Mouse (Mus musculus): ENCODE measurements at regions not wholly inside any gene's neighbourhood (a gene's known extent, or its start where the extent isn't known, plus 50 kb on each side); places are given as distances from the start of the nearest gene placed in this dataset.

DNA sequence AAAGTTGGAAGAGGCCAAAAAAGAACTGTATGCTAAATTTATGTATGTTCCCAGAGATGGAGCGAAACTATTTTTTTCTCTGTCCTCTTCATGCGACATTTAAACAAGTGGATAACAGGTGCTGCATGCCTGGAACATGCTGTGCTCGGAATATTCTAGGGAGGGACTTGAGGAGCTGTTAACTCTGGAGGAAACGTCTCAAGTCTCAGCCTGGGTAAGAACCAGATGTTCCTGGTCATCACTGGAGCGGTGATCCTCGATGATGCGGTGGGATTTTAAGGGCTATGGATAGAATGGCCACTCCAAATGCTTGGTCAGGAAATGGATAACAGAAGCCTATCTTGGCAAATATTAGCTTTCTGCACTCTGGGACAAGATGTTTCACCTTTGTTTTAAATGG, 244.7 kb upstream of the Nrip1 start:
- Histone ChIP-seq H3K4me3 (ENCODE audit: insufficient read depth, low read depth, low read length) (no peak overlapping the region), H3K4me1 (ENCODE audit: control insufficient read depth, insufficient read depth, insufficient read length, low read length) (no peaks in the 10 kb centered on the region), H3K27ac (replicated peaks; ENCODE audit: low read depth, low read length) (no peak overlapping the region)

DNA sequence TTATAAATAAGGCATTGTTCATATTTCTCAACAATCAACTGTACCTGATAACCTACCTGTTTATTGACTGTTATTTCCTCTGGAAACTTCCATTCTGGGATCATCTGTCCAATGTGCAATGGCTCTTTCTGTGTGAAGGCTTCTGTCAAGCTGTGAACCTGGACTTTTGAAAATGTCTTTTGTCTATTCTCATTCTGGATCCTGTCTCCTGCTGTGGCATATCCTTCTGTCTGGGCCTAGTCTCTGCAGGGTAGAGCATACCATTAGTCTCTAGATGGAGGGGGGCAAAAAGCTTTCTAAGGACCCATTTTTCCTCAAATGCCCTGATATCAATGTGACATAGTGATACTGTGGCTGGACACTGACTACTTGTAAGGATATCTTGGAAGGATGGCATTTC, 237.4 kb upstream of the Nrip1 start:
- no peak overlapping the region for H3K4me3 ChIP-seq (ENCODE audit: insufficient read depth, low read depth, low read length)
- no peak overlapping the region for H3K27ac ChIP-seq (replicated peaks; ENCODE audit: low read depth, low read length)
- peaks cover 3% of the 10 kb centered on the region; the same call in 1 of the 2 replicates for H3K4me1 ChIP-seq (ENCODE audit: control insufficient read depth, insufficient read depth, insufficient read length, low read length)

DNA sequence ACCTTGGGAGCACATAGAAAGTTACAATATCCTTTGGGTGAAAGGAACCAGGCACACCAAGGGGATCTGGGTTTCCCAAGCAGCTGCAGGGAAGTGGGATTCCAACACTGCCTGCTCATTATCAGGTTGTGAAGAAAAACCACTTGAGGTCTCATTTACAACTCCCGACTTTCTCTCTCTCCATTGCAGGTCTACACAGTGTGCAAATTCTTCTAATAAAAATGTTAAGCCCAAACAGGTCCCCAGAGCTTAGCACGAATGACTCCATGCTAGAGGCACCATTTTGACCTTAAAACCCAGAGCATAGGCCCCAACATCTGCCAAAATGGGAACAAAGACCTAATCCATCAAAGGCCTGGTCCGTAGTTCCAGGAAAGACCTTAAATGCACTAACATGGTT, 231.3 kb upstream of the Nrip1 start:
- Histone ChIP-seq H3K4me3 (ENCODE audit: insufficient read depth, low read depth, low read length) (no peak overlapping the region), H3K4me1 (ENCODE audit: control insufficient read depth, insufficient read depth, insufficient read length, low read length) (peaks cover 3% of the 10 kb centered on the region; the same call in 1 of the 2 replicates), H3K27ac (replicated peaks; ENCODE audit: low read depth, low read length) (no peak overlapping the region)

DNA sequence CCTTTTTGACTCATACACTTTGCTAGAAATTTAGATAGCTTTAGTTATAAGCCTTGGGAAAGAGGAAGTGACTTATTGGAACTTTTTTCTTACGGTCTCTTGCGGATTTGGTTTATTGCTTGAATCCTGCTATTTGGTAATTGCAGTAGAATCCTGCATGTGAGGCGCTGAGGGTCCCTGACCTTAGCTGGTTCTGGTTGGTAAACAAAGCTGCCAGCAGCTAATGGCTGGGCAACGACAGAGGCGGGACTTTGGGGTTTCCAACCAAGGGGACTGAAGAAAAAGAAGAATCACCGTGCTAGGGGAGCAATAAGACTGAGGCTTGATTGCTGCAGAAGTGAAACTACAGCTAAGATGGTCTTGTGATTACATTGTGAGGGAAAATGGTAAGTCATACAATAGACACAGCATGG, 230.2 kb upstream of the Nrip1 start:
- no peak overlapping the region for H3K27ac ChIP-seq (replicated peaks; ENCODE audit: low read depth, low read length)
- no peak overlapping the region for H3K4me3 ChIP-seq (ENCODE audit: insufficient read depth, low read depth, low read length)
- no peaks in the 10 kb centered on the region for H3K4me1 ChIP-seq (ENCODE audit: control insufficient read depth, insufficient read depth, insufficient read length, low read length)

DNA sequence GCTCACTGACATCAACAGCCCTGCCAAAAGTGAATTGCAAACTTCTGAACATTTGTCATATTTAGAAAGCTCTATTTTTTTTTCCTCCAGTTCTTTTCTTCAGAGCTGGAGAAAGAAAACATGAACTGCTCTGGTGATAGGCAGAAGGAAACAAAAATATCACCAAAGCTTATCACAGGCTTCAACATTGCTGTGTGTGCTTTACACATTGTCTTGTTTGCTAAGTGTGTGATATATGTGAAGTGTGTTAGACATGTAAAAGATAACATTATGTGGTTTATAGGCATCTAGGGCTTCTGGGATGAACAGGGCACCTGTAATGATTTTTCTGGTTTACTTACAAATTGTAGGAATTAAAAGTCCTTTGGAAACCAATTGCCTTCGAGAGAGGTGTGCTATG, 229.8 kb upstream of the Nrip1 start:
- no peaks in the 10 kb centered on the region for H3K4me1 ChIP-seq (ENCODE audit: control insufficient read depth, insufficient read depth, insufficient read length, low read length)
- no peak overlapping the region for H3K4me3 ChIP-seq (ENCODE audit: insufficient read depth, low read depth, low read length)
- H3K27ac ChIP-seq (replicated peaks; ENCODE audit: low read depth, low read length), result no peak overlapping the region

DNA sequence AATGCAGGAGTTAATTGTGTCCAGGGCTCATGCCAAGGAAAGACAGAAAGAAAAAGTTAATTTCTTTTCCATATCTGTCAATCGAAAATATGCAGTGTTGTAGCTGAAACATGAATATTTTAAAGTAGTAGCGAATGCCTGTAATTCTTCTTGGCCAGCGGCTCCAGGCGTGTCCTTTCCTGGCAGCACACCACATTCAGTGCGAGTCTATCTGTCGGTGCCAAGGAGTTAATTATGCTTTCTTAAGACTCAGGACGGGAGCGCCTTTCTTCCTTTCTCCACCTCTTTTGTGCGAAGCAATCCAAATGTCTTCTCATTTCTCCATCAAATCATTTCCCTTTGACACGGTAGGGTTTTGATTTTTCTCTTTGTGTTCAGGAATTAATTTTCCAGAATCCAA, 226.5 kb upstream of the Nrip1 start:
- no peak overlapping the region for H3K4me3 ChIP-seq (ENCODE audit: insufficient read depth, low read depth, low read length)
- no peak overlapping the region for H3K27ac ChIP-seq (replicated peaks; ENCODE audit: low read depth, low read length)
- H3K4me1 ChIP-seq (ENCODE audit: control insufficient read depth, insufficient read depth, insufficient read length, low read length), result no peaks in the 10 kb centered on the region

DNA sequence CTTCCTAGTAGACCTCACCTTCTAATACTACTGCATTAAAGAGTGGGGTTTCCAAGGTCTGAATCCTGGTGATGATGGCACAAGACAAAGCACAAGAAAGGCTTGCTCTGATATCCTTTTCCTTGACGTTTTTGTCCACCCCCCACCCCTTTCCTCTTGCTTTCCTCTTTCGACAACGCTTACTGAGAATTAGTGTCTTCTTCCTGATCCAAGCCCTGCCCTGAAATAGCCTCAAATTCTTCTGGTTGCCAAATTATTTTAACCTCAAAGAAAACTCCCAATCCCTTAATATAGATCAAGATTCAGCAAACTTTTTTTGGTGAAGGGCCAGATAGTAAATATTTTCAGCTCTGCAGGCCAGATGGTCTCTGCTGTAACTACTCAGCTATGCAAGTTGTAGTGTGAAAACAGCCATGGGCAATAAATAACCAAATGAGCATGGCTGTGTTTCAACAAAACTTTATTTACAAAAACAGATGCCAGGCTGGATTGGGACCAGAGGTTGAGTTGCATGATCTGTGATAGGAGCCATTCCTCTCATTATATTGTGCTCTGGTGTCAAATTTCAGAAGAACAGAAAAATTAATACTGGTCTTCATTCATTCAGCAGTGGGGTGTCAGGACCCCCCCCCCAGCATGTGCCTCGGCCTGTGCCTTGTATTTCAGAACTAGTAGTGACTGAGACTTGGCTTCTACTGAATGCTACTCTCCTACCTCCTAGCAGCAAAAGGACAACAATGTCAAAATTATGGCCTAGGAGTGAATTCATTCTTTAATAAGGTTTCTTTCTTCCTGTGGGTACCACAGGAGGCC, 218.5 kb upstream of the Nrip1 start:
- Histone ChIP-seq H3K4me1 (ENCODE audit: control insufficient read depth, insufficient read depth, insufficient read length, low read length) (no peaks in the 10 kb centered on the region), H3K4me3 (ENCODE audit: insufficient read depth, low read depth, low read length) (no peak overlapping the region), H3K27ac (replicated peaks; ENCODE audit: low read depth, low read length) (no peak overlapping the region)

DNA sequence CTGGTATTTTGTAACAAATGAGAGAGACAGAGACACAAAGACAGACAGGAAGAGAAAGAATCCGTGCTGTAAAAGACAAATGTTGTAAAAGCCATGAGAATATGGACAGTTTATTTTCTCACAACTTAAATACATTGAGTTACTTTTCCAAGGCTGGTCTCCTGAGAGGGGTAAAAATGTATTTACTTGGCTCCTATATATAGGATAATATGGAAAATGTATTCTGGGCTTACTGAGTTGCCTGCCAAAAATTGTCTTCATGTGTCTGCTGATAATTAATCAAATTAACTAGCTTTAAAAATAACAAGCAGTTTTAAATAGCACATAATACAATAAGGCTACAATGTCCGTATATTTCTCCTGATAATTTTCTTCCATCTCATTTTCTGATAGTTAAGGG, 216.2 kb upstream of the Nrip1 start:
- no peak overlapping the region for H3K4me3 ChIP-seq (ENCODE audit: insufficient read depth, low read depth, low read length)

DNA sequence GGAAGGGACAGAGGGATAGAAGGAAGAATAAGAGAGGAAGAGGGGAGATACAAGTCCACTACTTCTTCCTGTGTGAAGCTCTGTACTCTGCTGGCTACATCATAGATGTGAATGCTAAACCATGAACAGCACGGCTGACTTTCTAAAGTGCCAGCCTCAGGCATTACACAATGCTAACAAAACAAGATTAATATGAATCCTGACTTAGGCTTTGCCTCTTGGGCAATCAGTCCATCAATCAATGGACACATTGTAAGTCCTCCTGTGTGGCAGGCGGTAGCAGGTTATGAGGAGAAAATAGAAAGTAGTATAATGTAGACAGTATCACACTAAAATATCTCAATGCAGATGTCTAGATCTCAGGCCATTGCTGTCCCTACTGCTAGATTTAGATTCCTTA, 203.6 kb upstream of the Nrip1 start:
- no peak overlapping the region for H3K4me3 ChIP-seq (ENCODE audit: insufficient read depth, low read depth, low read length)

More for the DNA sequence above, 216.2 kb upstream of the Nrip1 start:
- no peaks in the 10 kb centered on the region for H3K4me1 ChIP-seq (ENCODE audit: control insufficient read depth, insufficient read depth, insufficient read length, low read length)
- no peak overlapping the region for H3K27ac ChIP-seq (replicated peaks; ENCODE audit: low read depth, low read length)

DNA sequence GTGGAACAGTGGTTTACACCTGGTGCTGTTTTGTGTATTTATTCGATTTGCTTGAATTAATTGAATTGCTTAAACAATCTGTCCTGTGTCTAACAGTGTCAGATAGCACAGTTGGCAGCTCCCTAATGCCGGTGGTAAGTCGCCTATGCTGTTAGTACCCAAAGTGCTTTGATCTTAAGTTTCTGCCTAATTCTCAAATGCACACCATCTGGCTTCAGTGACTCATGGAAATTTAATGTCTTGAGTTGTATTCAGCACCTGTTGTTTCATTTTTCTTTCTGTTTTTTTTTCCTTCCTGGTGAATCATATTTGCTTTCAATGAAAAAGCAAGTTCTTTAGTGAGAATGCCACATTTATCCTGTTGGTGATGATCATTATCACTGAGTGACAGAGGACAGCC, 201.7 kb upstream of the Nrip1 start:
- no peak overlapping the region for H3K27ac ChIP-seq (replicated peaks; ENCODE audit: low read depth, low read length)
- H3K4me1 ChIP-seq (ENCODE audit: control insufficient read depth, insufficient read depth, insufficient read length, low read length), result no peaks in the 10 kb centered on the region; the same call in 1 of the 2 replicates
- H3K4me3 ChIP-seq (ENCODE audit: insufficient read depth, low read depth, low read length), result no peak overlapping the region

More for the DNA sequence above, 203.6 kb upstream of the Nrip1 start:
- no peak overlapping the region for H3K27ac ChIP-seq (replicated peaks; ENCODE audit: low read depth, low read length)
- no peaks in the 10 kb centered on the region for H3K4me1 ChIP-seq (ENCODE audit: control insufficient read depth, insufficient read depth, insufficient read length, low read length)

DNA sequence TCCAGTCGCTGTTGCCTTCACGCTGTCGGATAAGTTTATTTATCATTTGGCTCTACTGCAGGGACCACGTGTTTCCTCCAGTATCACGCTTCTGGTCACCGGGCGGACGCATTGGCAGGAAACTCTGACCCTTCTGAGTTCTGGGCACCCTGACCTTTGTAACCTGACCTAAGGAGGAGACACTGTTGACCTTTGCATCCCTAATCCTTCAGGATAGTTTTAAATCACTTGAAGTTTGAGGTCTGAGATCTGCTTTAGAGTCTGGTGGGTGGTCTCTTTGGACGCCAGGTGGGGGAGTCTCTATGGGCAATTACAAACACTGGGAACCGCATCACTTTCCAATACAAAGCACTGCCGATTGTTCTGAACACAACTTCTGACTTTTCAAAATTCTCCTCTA, 192.6 kb upstream of the Nrip1 start:
- no peak overlapping the region for H3K4me3 ChIP-seq (ENCODE audit: insufficient read depth, low read depth, low read length)
- no peak overlapping the region for H3K27ac ChIP-seq (replicated peaks; ENCODE audit: low read depth, low read length)
- no peaks in the 10 kb centered on the region; the same call in 1 of the 2 replicates for H3K4me1 ChIP-seq (ENCODE audit: control insufficient read depth, insufficient read depth, insufficient read length, low read length)

DNA sequence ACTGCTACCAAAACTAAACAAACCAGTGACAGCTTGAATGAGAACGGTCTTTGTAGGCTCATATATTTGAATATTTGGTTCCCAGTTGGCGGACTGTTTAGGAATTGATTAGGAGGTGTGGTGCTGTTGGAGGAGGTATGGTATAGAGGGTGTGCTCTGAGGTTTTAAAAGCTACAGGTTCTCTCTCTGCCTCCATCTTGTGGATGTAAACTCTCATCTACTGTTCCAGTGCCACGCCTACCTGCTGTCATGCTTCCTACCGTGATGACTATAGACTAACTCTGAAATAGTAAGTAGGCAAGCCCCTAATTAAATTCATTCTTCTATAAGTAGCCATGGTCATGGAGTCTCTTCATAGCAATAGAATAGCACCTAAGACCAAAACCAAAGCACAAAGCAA, 181.2 kb upstream of the Nrip1 start:
- Histone ChIP-seq H3K27ac (replicated peaks; ENCODE audit: low read depth, low read length) (no peak overlapping the region), H3K4me1 (ENCODE audit: control insufficient read depth, insufficient read depth, insufficient read length, low read length) (no peaks in the 10 kb centered on the region), H3K4me3 (ENCODE audit: insufficient read depth, low read depth, low read length) (no peak overlapping the region)

DNA sequence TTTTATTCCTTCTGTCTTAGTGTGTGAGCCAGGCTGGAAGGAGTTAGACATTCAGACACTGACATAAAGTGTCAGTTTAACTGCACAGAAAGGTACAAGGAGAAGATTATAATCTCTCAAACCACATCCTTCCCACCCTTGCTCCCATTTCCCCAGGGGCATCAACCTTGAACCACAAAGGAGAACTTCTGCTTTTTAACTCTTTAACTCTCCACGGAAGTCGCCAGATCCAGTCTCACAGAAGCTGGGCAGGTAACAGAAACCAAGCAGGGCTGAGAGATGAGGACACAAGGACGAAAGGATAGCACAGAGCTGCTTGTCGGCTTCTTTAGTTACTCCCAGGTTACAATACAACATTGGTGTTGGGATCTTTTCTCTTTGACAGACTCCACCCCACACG, 176.0 kb upstream of the Nrip1 start:
- H3K4me1 ChIP-seq (ENCODE audit: control insufficient read depth, insufficient read depth, insufficient read length, low read length), result no peaks in the 10 kb centered on the region
- H3K27ac ChIP-seq (replicated peaks; ENCODE audit: low read depth, low read length), result no peak overlapping the region
- no peak overlapping the region for H3K4me3 ChIP-seq (ENCODE audit: insufficient read depth, low read depth, low read length)

DNA sequence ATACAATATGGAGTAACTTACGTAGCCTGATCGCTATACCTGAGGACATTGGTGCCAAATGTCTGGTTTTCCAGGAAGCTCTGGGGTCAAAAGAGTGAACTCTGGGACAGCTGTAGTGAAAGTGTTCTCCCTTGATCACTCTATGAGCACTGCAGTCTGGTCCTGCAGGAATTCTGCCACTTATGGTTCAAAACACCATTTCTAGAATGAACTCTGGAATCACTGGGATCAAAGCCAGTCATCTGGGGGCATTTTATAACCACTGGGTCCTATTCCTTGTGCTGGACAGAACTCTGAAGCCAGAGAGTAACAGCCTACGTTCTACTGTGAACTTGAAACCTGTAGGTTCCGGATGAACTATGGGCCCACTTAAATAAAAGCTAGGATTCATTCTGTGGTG, 173.5 kb upstream of the Nrip1 start:
- Histone ChIP-seq H3K4me3 (ENCODE audit: insufficient read depth, low read depth, low read length) (no peak overlapping the region), H3K27ac (replicated peaks; ENCODE audit: low read depth, low read length) (no peak overlapping the region), H3K4me1 (ENCODE audit: control insufficient read depth, insufficient read depth, insufficient read length, low read length) (no peaks in the 10 kb centered on the region)

DNA sequence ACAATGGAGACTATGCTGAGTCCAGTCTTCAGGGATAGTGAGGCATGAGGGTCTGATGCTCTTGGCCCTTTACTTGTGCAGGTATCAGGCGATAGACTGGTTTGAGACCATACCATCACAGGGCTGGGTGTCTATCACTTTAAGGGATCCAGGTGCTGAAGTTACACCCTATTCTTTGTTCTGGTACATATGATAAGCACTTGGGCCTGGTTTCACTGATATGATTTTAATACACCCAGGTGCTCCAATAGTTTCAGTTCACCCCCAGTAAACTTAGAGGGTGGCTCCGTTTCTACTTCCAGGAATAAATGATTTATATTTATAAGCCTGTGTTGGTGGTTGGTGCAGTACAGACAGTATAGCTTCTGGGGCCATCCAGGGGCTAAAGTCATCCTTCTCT, 173.0 kb upstream of the Nrip1 start:
- no peaks in the 10 kb centered on the region for H3K4me1 ChIP-seq (ENCODE audit: control insufficient read depth, insufficient read depth, insufficient read length, low read length)
- no peak overlapping the region for H3K27ac ChIP-seq (replicated peaks; ENCODE audit: low read depth, low read length)
- no peak overlapping the region for H3K4me3 ChIP-seq (ENCODE audit: insufficient read depth, low read depth, low read length)

DNA sequence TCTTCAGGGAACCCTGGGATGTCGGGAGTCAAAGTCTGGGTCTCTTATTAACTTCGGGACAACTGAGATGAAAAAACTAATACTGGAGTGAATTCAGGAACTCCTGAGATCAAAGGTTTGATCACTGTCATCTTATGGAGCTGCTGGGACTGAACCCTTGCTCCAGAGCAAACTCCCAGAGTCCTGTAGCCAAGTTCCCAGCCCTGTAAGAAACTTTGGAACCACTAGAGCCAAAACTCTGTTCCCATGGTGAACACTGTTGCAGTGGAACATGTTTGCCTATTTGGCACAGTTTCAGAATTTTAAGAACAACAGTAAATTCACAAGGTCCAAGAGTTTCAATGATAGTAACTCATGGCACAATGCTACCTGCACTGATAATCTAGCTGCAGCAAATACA, 172.3 kb upstream of the Nrip1 start:
- Histone ChIP-seq H3K27ac (replicated peaks; ENCODE audit: low read depth, low read length) (no peak overlapping the region), H3K4me1 (ENCODE audit: control insufficient read depth, insufficient read depth, insufficient read length, low read length) (no peaks in the 10 kb centered on the region), H3K4me3 (ENCODE audit: insufficient read depth, low read depth, low read length) (no peak overlapping the region)

All from brown adipose tissue, adult 24 weeks (tissue).